Mouse (Mus musculus) megakaryocyte, embryonic 14.5 days (primary cell): Measurements from ENCODE around the gene Asphd1.

Experiments used
- FLI1 ChIP-seq: IDR thresholded peaks from 2 replicates; pipeline ENCODE4 v1.6.1; 2012; ENCODE audit warnings: low read length, inconsistent platforms, mixed read lengths
- GATA1 ChIP-seq: IDR thresholded peaks from 3 replicates; pipeline ENCODE4 v1.6.1; 2012; ENCODE audit warnings: mixed read lengths, low read length, inconsistent platforms, borderline replicate concordance

DNA sequence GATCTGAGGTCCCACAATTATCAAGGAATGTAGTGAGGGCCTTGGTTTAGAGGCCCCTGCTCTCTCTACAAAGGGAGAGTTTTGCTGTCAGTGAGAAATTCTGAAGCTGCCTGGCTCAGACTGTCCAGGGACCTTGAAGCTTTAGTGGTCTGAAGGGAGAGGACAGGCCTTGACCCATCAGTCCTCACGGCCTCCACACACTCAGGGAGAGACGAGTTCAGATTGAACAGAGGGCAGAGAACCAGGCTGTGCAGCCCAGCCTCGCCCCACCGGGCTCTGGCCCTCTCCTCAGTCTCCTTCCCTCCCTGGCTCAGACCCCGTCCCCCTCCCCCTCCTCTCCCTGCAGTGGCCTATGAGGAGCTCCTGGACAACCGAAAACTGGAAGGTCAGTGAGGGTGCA is 18.0 kb upstream of the Asphd1 start:
- TF ChIP-seq FLI1 (no peak), GATA1 (no peak)
